Mouse (Mus musculus): ENCODE measurements around the gene Mid1. TPM values are rescaled to one million over a fixed set of nuclear protein-coding genes. Genes with fewer than 3 reads are reported as not detected.

Mid1 gene
- total RNA-seq, 2 experiments from 2014 or later, result 0.68 to 9.4 TPM

GRCm38 (mm10) chrX:169880826-169881225, 195.8 kb downstream of the Mid1 start:
- ATAC-seq (replicated peaks; ENCODE audit: low FRiP score, poor library complexity, severe bottlenecking), result no peak

DNA sequence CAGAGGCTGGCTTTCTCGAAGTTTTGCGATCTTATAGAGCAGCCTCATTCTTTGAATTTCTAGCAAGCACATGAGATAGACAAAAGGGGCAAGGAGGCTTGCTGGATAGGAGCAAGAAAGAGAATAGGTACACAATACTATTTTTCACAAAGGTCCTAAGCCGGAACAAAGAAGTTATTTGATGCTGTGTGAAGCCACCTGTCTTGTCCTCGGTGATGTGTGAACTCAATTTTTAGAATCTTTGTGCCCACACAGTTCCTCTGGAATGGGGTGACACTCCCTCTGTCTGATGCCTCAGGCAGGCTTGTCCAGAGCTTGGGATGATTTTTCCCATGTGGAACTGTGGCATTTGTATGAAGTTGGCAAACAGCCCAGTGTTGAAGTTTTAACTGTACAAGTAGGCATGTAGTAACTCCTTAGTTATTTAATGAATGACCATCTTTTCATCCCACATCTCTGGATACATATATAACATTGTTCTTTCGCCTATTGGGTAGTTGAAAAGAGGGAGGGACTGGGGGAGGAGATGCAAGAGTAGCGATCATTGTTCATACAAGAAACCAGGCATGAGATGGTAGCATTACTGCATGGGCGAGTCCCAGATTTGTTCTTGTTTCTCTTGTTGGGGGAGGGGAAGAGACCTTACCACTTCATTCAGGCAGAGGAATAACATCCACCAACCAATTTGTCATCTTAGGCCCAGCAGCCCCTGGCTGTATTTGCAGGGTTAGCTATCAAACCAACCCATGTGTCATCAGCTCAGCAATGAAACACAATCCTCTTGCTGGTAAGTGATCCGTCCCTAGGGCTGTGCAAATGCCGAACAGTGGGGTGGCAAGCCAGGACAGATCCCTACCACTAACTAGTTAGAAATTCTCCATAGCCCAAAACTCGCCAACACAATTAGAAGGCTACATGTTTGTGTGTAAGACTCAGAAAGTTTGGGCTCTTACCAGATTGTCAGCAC, 196.5 kb downstream of the Mid1 start:
- ATAC-seq (replicated peaks; ENCODE audit: low FRiP score, poor library complexity, severe bottlenecking), result no peak

GRCm38 (mm10) chrX:169882220-169882609, 197.2 kb downstream of the Mid1 start:
- no peak for ATAC-seq (replicated peaks; ENCODE audit: low FRiP score, poor library complexity, severe bottlenecking)

DNA sequence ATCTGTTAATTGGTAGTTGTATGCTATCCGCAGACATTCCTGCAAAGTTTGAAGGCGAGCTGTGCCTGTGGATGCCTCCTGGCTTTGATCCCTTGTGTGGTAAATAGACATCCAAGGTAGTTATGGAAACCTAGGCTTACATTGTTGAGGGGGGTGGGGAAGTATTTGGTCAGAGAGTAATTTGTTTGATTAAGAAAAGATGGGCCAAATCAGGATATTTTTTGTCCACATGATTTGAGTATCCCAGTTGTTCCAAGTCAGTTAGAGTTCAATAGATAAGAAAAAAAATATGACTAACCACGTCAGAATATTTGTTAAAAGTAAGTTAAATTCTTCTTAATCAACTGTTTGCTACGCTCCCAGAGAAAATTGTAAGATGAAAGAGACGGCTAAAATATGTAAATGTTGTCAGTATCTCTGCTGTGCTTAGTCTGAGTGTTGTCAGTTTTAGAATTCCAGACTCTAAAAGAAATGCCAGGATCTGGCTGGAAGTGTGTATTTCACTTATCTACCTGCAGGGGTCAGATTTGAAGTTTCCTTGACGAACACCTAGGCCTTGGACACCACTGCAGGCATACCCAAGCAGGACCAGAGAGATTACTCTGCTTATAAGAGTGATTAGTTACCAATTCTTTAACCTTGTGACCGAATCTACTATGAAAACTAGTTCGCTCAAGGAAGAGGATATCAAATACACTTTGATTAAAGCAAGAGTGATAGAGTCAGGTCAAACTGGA, 198.7 kb downstream of the Mid1 start:
- ATAC-seq (replicated peaks; ENCODE audit: low FRiP score, poor library complexity, severe bottlenecking), result no peak

DNA sequence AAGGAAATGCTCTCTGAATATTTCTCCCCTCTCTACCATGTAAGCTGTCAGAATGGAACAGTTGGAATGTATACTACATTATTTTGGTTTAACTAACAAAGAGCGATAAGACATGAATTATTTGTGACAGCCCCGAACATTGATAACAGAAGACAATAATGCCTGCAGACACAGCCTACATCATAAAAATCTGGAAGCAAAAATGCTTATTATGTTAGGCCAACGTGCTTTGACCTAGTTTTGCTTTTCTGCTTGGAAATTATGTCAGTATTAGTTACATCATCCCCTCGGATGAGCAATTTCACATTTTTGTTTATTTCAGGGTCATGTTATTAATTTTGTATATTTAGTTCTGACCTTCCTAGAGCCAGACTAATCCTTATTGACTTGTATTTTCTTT, 205.5 kb downstream of the Mid1 start:
- no peak for ATAC-seq (replicated peaks; ENCODE audit: low FRiP score, poor library complexity, severe bottlenecking)

DNA sequence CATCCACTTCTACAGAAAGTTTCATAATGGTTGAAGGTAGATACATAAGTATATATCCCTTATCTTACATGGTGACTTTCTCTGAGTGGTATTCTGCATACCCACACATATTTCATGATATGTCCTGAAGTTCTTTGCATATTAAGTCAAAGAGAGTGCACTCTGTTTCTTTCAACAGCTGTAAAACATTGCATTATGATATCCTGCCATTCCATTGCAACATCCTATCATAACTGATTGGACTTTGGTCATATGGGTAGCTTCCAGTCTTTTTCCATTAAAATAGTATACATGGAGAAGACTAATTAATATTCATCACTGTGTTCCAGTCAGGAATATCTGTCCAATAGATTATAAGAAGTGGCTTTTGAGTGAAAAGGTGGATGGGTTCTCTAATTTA, 207.1 kb downstream of the Mid1 start:
- no peak for ATAC-seq (replicated peaks; ENCODE audit: low FRiP score, poor library complexity, severe bottlenecking)

- ATAC-seq (replicated peaks; ENCODE audit: low FRiP score, poor library complexity, severe bottlenecking), result no peak
Observed at GRCm38 (mm10) chrX:169892631-169893030, 207.6 kb downstream of the Mid1 start.

DNA sequence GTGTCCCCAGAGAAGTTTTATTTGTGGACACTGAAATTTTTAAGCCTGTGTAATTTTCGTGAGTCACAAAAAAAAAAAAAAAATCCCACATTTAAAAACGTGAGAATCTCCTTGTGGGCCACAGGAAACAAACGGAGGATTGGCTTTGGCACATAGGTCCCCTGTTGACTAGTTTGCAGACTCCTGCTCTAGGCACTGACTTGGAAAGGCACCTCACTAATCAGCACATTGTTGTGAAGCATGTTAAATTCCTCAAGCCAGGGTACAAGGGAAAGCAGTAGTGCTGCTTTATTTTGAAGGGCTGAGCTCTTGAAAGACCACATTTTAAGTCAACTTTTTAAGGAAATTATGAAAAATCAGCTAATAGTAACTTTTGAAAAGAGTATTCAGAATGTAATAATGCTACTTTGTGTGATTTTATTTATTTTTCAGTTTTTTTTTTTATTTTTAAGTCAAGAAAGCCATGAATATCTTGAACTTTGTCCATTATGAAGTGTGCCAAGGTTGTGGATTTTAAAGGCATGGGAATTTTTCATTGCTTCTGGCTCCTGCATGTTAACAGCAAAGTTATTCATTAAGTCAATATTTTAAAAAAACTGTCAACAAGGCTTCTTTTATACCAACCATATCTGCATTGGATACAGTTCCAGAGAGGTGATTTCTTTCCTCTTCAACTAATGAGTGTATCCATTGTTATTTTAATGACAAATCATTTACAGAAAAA, 214.4 kb downstream of the Mid1 start:
- no peak for ATAC-seq (replicated peaks; ENCODE audit: low FRiP score, poor library complexity, severe bottlenecking)

GRCm38 (mm10) chrX:169902860-169903259, 217.9 kb downstream of the Mid1 start:
- ATAC-seq (replicated peaks; ENCODE audit: low FRiP score, poor library complexity, severe bottlenecking), result no peak

- no peak for ATAC-seq (replicated peaks; ENCODE audit: low FRiP score, poor library complexity, severe bottlenecking)
Observed at GRCm38 (mm10) chrX:169903656-169904055, 218.7 kb downstream of the Mid1 start.

GRCm38 (mm10) chrX:169906054-169906508, 221.1 kb downstream of the Mid1 start:
- no peak for ATAC-seq (replicated peaks; ENCODE audit: low FRiP score, poor library complexity, severe bottlenecking)

GRCm38 (mm10) chrX:169909898-169910297, 224.9 kb downstream of the Mid1 start:
- ATAC-seq (replicated peaks; ENCODE audit: low FRiP score, poor library complexity, severe bottlenecking), result no peak

- ATAC-seq (replicated peaks; ENCODE audit: low FRiP score, poor library complexity, severe bottlenecking), result no peak
Observed at GRCm38 (mm10) chrX:169915738-169916137, 230.7 kb downstream of the Mid1 start.

GRCm38 (mm10) chrX:169922541-169922940, 237.5 kb downstream of the Mid1 start:
- no peak for ATAC-seq (replicated peaks; ENCODE audit: low FRiP score, poor library complexity, severe bottlenecking)

GRCm38 (mm10) chrX:169923417-169923816, 238.4 kb downstream of the Mid1 start:
- ATAC-seq (replicated peaks; ENCODE audit: low FRiP score, poor library complexity, severe bottlenecking), result no peak

- no peak for ATAC-seq (replicated peaks; ENCODE audit: low FRiP score, poor library complexity, severe bottlenecking)
Observed at GRCm38 (mm10) chrX:169925600-169925999, 240.6 kb downstream of the Mid1 start.

DNA sequence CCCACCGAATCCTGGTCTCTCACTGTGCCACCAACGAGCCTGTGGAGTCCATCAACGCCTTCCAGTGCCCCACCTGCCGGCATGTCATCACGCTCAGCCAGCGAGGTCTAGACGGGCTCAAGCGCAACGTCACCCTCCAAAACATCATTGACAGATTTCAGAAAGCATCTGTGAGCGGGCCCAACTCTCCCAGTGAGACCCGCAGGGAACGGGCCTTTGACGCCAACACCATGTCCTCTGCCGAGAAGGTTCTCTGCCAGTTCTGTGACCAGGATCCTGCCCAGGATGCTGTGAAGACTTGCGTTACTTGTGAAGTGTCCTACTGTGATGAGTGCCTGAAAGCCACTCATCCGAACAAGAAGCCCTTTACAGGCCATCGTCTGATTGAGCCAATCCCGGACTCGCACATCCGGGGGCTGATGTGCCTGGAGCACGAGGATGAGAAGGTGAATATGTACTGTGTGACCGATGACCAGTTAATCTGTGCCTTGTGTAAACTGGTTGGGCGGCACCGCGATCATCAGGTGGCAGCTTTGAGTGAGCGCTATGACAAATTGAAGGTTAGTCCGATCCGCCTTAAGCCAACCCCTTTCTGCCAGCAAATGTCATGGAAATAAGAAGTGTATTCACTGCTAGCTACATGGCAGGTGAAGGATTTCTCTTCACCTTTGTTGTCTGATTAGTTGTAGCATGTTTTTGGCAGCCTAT, 242.3 kb downstream of the Mid1 start:
- ATAC-seq (replicated peaks; ENCODE audit: low FRiP score, poor library complexity, severe bottlenecking), result no peak

- ATAC-seq (replicated peaks; ENCODE audit: low FRiP score, poor library complexity, severe bottlenecking), result no peak
Observed at GRCm38 (mm10) chrX:169930868-169931267, 245.9 kb downstream of the Mid1 start.

DNA sequence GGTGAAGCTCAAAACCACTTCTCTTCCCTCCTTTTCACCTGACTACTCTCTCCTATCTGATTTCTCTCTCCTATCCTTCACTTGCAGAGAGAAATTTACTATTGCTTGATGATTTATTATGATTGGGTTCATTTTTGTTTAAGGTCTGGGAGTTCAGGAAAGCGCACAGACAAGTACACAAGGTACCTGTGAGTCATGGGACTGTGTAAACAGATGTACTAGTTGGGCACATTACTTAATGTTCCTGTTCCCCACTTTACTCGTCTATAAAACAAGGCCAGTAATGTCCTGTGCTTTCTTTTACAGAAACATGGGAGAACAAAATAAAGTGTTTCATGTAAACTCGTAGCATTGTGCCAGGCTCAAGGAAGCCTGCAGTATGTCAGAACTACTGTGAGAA, 248.2 kb downstream of the Mid1 start:
- no peak for ATAC-seq (replicated peaks; ENCODE audit: low FRiP score, poor library complexity, severe bottlenecking)

Measured in erythroblast, adult 5-6 weeks (primary cell).